Mouse (Mus musculus) ES-E14 (cell line): ENCODE measurements around the gene 2010300C02Rik.

ENCODE experiments used
- CHD2 ChIP-seq: IDR thresholded peaks from 2 replicates; pipeline ENCODE4 v1.6.1; 2014; ENCODE audit warnings: mild to moderate bottlenecking, low read depth, low read length, inconsistent platforms
- HCFC1 ChIP-seq: IDR thresholded peaks from 2 replicates; pipeline ENCODE4 v1.6.1; 2012; ENCODE audit warnings: low read length, inconsistent platforms, borderline replicate concordance; ENCODE audit not compliant: insufficient read depth
- MAFK ChIP-seq: IDR thresholded peaks from 2 replicates; pipeline ENCODE4 v1.6.1; 2014; ENCODE audit warnings: mild to moderate bottlenecking, low read depth, low read length, inconsistent platforms; ENCODE audit not compliant: insufficient read depth
- ZC3H11A ChIP-seq: IDR thresholded peaks from 2 replicates; pipeline ENCODE4 v1.6.1; 2012; ENCODE audit warnings: low read depth, mild to moderate bottlenecking, inconsistent platforms, low read length, borderline replicate concordance

DNA sequence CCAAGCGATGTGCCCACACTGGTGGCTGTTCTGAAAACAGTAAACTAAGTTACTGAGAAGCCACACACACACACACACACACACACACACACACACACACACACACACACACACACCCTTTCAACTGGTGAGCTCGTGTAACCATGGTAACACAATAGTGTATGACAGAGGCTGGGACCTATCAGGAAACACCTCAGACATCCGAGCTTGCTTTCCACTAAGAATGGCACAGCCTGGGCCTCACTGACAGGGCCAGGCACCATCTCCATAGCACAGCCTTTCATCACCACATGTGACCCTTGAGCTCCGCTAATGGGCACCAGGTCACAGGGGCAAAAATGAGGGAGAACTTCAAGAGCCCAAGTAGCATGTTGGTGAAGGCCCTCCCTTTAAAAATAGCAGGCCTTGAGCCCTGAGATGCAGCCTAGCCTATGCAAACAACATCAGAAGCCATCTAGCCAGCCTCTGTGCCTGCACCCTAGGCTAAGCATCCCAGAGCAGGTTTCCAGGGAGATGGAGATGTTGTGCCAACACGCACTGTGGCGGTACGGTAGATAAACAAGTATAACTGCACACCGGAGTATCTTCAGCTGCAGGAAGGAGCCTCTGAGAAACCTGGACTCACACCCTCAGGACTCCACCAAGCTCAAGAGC, 21.6 kb downstream of the 2010300C02Rik start:
- TF ChIP-seq ZC3H11A, result no peak
- TF ChIP-seq CHD2, result no peak
- TF ChIP-seq HCFC1, result no peak
- TF ChIP-seq MAFK, result no peak
